Mouse (Mus musculus) left cerebral cortex, postnatal 14 days (tissue): ENCODE results near the gene Bclaf3. TPM values are rescaled to one million over a fixed set of nuclear protein-coding genes. Genes with fewer than 3 reads are reported as not detected.
"Not testable (repeated sequence)": the region's sequence is repeated elsewhere in the genome, so short reads cannot be mapped to it uniquely, and the experiment has no call there.

Experiments used
- DNase-seq, 2 experiments: peaks; one replicate each; pipeline ENCODE4 v3.0.0; 2021 to 2022; ENCODE audit warnings: low spot score in 2 of 2, mixed read lengths in 1 of 2
- intact Hi-C: fragments of 180-260 bp; cut with DNase I; formaldehyde crosslinking; loops from one replicate; pipeline ENCODE4 v1.15.1; 2025
- long read RNA-seq, 2 experiments: library from polyadenylated mRNA; stranded (forward); transcript quantifications; one replicate each; pipeline ENCODE4 v2.0.0; 2021
- total RNA-seq, 2 experiments: library from RNA; stranded (reverse); gene quantifications; 2 replicates each; pipeline ENCODE4 v1.2.3; 2021

Gene Bclaf3
- 1 to 10 TPM; 9.6 to 10.0 TPM for total RNA-seq
- long read RNA-seq, experiment 1, partial matches to known transcripts: 2 of 9 reads
- long read RNA-seq, experiment 1, other reads (novel, unspliced or antisense): 7 of 9 reads
- long read RNA-seq, experiment 2, partial matches to known transcripts: 0 of 7 reads
- long read RNA-seq, experiment 2, other reads (novel, unspliced or antisense): 6 of 7 reads

- DNase-seq: no peak
- intact Hi-C loops: no loop called here
Measured at GRCm38 (mm10) chrX:159526388-159526787, at the start of gene Bclaf3. Gene Bclaf3 (plus strand): TSS chrX:159526688.

- DNase-seq, intact Hi-C loops: not testable (repeated sequence)
Measured at GRCm38 (mm10) chrX:159478243-159478940, 48.1 kb upstream of the Bclaf3 start.

DNA sequence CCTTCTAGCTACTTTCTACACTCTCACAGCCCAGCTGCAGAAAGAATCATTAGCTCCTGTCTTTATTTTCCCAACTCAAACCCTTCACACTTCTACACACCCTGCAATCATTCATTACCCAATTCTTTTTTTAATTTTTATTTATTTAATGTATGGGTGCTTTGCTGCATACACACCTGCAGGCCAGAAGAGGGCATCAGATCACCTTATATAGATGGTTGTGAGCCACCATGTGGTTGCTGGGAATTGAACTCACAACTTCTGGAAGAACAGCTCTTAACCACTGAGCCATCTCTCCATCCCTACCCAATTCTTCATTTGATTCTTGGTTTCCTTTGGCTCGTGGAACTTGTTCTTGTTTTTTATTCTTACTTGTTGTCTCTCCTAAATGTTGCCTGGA, 42.2 kb upstream of the Bclaf3 start:
- intact Hi-C loops: no loop called here
- DNase-seq: no peak

GRCm38 (mm10) chrX:159503181-159503580, 23.3 kb upstream of the Bclaf3 start:
- intact Hi-C loops: no loop called here
- no peak for DNase-seq

DNA sequence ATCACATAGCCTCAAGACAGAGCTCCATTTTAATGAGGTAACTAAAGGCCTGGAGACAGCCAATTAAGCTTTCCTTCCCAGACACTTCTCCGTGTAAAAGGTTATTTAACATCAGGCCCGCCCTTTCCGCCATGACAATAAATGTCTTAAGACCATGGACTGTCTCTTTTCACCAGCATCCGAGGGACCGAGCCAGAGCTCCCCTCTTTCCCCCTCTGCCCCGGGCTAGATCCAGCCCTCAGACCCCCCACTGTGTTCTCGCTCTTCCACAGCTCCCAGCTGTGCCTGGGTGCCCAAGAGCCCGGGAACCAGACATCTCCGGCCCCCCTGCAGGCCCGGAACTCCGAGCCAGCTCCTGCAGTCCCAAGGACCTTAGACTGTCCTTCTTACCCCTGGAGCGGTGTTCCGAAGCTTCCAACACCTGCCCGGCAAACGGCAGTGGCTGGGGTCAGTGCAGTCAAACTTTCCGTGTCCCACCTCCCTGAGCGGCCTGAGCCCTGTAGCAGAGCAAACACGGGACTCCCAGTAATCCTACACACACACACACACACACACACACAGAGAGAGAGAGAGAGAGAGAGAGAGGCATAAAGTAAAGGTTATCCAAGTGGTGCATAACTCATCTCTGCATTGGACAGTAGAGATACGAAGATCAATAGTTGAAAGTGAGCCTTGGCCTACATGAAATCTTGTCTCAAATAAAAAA, 18.0 kb upstream of the Bclaf3 start:
- intact Hi-C loops: no loop called here
- DNase-seq: no peak

DNA sequence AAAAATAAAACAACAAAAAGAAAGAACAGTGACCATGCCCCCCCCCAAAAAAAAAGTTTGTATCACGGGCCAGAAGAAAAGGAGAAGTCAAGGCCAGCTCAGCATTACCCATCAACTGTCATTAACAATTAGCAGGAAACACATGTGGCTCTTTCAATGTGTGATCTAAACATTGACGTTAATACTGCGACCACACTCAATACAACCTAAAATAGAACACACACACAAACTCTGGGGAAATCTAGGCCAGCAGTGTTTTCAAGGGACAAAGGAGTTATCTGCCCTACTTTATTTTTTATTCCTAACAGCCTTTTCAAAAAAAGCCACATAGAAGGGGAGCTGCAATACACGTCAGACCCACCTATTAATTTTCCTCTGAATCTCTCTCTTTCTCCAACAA, 17.4 kb upstream of the Bclaf3 start:
- intact Hi-C loops: no loop called here

GRCm38 (mm10) chrX:159509847-159510715, 16.4 kb upstream of the Bclaf3 start:
- DNase-seq: no peak
- intact Hi-C loops: no loop called here

More for the DNA sequence above, 17.4 kb upstream of the Bclaf3 start:
- no peak for DNase-seq

- intact Hi-C loops: no loop called here
- no peak for DNase-seq
Measured at GRCm38 (mm10) chrX:159510716-159511051, 15.8 kb upstream of the Bclaf3 start.

GRCm38 (mm10) chrX:159515599-159515998, 10.9 kb upstream of the Bclaf3 start:
- DNase-seq: no peak
- intact Hi-C loops: no loop called here

DNA sequence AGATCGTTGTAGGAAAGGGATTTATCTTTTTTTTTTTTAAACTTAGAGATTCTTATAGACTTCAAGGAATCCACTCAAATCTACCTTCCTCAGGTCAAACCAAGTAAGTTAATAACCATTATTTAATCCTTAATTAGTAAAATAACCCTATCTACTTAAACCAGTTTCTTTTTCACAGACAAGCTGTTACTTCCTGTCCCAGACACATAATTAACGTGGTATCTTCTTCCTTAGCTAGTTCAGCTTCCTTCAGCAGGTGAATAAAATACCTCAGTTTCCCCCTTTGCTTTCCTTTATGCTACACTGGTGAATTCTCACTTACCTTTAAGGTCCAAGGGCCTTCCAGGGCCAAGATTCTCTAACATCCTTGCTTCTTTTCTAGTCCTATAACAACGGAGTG, 4.7 kb upstream of the Bclaf3 start:
- intact Hi-C loops: no loop called here
- no peak for DNase-seq

DNA sequence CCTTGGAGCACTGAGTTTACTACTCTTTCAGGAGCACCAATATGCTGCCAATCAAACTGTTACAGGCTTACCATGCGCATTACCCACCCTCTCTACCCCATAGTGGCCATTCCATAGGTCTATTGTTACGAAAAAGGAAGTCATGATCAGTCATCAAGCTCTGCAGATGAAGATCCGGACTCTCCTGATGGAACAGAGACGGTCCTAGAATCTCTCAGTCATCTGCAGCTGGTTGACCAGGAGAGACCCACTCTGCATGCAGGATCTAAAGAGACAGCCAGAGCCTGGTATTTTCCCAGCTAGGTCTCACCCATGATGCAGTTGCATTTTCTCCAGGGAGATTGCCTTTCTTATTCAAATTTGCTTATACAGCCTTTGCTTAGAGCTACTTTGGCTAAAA, 3.8 kb upstream of the Bclaf3 start:
- no peak for DNase-seq
- intact Hi-C loops: no loop called here

DNA sequence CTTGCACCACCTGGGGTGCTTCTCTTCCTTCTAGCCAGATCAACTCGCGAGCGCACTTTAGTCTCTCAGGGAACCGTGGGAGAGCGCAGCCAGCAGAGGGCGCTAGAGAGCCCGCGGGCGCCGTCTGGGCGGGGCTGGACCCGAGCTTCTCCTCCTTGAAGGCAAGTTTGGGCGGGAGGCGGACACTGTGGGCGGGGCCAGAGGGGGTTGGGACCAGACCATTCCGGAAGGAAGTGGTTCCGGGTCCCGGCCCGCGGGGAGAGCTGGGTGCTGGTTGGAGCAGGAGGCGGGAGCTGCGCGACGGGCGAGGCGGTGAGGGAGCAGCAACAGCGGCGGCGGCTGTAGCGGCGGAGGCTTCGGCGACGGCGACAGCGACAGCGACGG, 5.9 kb downstream of the Bclaf3 start:
- intact Hi-C loops: loop anchor here (5.0 kb wide), 1 partner anchor 430 kb away; no protein-coding TSS in a partner anchor
- DNase-seq: peak; percentile 93 to 96

GRCm38 (mm10) chrX:159532811-159533462, 6.4 kb downstream of the Bclaf3 start:
- no peak for DNase-seq
- intact Hi-C loops: loop anchor here (5.0 kb wide), 1 partner anchor 429 kb away; no protein-coding TSS in a partner anchor

GRCm38 (mm10) chrX:159541936-159542335, 15.4 kb downstream of the Bclaf3 start:
- intact Hi-C loops: no loop called here
- DNase-seq: no peak

GRCm38 (mm10) chrX:159547093-159547492, 20.6 kb downstream of the Bclaf3 start:
- intact Hi-C loops: no loop called here
- no peak for DNase-seq

- intact Hi-C loops, DNase-seq: not testable (repeated sequence)
Measured at GRCm38 (mm10) chrX:159584738-159585137, 58.2 kb downstream of the Bclaf3 start.

DNA sequence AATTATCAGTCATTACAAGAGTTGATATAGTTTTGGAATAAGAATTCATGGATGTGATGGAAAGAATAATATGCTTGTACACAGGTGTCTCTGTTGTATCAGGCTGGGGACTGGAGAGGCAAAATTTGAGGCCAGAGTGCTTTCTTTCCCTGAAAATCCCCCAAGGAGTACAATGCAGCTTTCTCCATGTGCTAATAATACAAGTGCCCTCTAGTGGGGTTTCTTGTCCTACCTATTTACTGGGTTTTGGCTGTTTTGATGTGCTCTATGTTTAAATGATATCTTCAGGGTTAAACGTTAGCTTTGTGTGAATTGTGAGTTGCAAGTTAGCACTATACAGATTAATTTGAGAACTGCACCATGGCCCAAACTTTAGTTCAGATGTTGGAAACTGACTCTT, 65.1 kb downstream of the Bclaf3 start:
- DNase-seq: no peak
- intact Hi-C loops: no loop called here

- no peak for DNase-seq
- intact Hi-C loops: no loop called here
Measured at GRCm38 (mm10) chrX:159597502-159597901, 71.0 kb downstream of the Bclaf3 start.

GRCm38 (mm10) chrX:159604832-159605231, 78.3 kb downstream of the Bclaf3 start:
- intact Hi-C loops: no loop called here
- no peak for DNase-seq
